Mouse (Mus musculus): ENCODE measurements at regions not wholly inside any gene's neighbourhood (a gene's known extent, or its start where the extent isn't known, plus 50 kb on each side); places are given as distances from the start of the nearest gene placed in this dataset.

- TF ChIP-seq CTCF (conservative IDR thresholded peaks at IDR 0.05 in 1 of 2, IDR thresholded peaks at IDR 0.05 in 1 of 2; ENCODE audit: low read depth in 2 of 2, low read length in 2 of 2): no peak
- TF ChIP-seq KAT2A (IDR thresholded peaks at IDR 0.05; ENCODE audit: insufficient replicate concordance, low read length): no peak
- TF ChIP-seq MXI1 (IDR thresholded peaks at IDR 0.05; ENCODE audit: low read depth, low read length): no peak
- no peak for TF ChIP-seq POLR2A (IDR thresholded peaks at IDR 0.05; ENCODE audit: low read depth, low read length)
These were observed 179.7 kb upstream of the Smlr1 start for GRCm38 (mm10) chr10:25715747-25716146.
